Mouse (Mus musculus): Measurements from ENCODE around the gene Coro2a.
"Not testable (repeated sequence)": the region's sequence is repeated elsewhere in the genome, so short reads cannot be mapped to it uniquely, and the experiment has no call there.

The Coro2a gene

GRCm38 (mm10) chr4:46613618-46614017 is 11.6 kb upstream of the Coro2a start:
- no peak for DNase-seq (ENCODE audit: low spot score)

GRCm38 (mm10) chr4:46611181-46611580 is 9.2 kb upstream of the Coro2a start:
- peak; percentile 92 for DNase-seq (ENCODE audit: low spot score)

- DNase-seq (ENCODE audit: low spot score) = no peak
These were observed 5.6 kb upstream of the Coro2a start for GRCm38 (mm10) chr4:46607601-46608000.

GRCm38 (mm10) chr4:46605451-46605850 is 3.4 kb upstream of the Coro2a start:
- DNase-seq (ENCODE audit: low spot score) = no peak

GRCm38 (mm10) chr4:46602704-46603103 is 702 bp upstream of the Coro2a start:
- DNase-seq (ENCODE audit: low spot score) = no peak

GRCm38 (mm10) chr4:46601258-46601843 is 651 bp downstream of the Coro2a start:
- DNase-seq (ENCODE audit: low spot score) = peak; percentile 33

- no peak for DNase-seq (ENCODE audit: low spot score)
These were observed 1.3 kb downstream of the Coro2a start for GRCm38 (mm10) chr4:46600473-46601257.

- not testable (repeated sequence) for DNase-seq (ENCODE audit: low spot score)
These were observed 2.4 kb downstream of the Coro2a start for GRCm38 (mm10) chr4:46599609-46600008.

- no peak for DNase-seq (ENCODE audit: low spot score)
These were observed 3.0 kb downstream of the Coro2a start for GRCm38 (mm10) chr4:46598981-46599380.

- no peak for DNase-seq (ENCODE audit: low spot score)
These were observed 3.9 kb downstream of the Coro2a start for GRCm38 (mm10) chr4:46598111-46598510.

- DNase-seq (ENCODE audit: low spot score) = no peak
These were observed 4.6 kb downstream of the Coro2a start for GRCm38 (mm10) chr4:46597286-46597961.

GRCm38 (mm10) chr4:46596398-46596797 is 5.6 kb downstream of the Coro2a start:
- no peak for DNase-seq (ENCODE audit: low spot score)

GRCm38 (mm10) chr4:46594131-46594530 is 7.9 kb downstream of the Coro2a start:
- DNase-seq (ENCODE audit: low spot score) = no peak

GRCm38 (mm10) chr4:46593472-46593871 is 8.5 kb downstream of the Coro2a start:
- no peak for DNase-seq (ENCODE audit: low spot score)

GRCm38 (mm10) chr4:46591833-46592520 is 10.0 kb downstream of the Coro2a start:
- no peak for DNase-seq (ENCODE audit: low spot score)

- DNase-seq (ENCODE audit: low spot score) = no peak
These were observed 11.2 kb downstream of the Coro2a start for GRCm38 (mm10) chr4:46590810-46591209.

- no peak for DNase-seq (ENCODE audit: low spot score)
These were observed 11.9 kb downstream of the Coro2a start for GRCm38 (mm10) chr4:46589946-46590684.

- no peak for DNase-seq (ENCODE audit: low spot score)
These were observed 12.9 kb downstream of the Coro2a start for GRCm38 (mm10) chr4:46589151-46589550.

- DNase-seq (ENCODE audit: low spot score) = no peak
These were observed 15.5 kb downstream of the Coro2a start for GRCm38 (mm10) chr4:46586473-46586872.

GRCm38 (mm10) chr4:46585811-46586190 is 16.2 kb downstream of the Coro2a start:
- no peak for DNase-seq (ENCODE audit: low spot score)

- DNase-seq (ENCODE audit: low spot score) = no peak
These were observed 16.8 kb downstream of the Coro2a start for GRCm38 (mm10) chr4:46585041-46585810.
